Mouse (Mus musculus) spleen, postnatal 4 days (tissue): ENCODE results near the gene A630001G21Rik.

Source experiments
- DNase-seq, 2 experiments: peaks; one replicate each; pipeline ENCODE4 v3.0.0; 2022; ENCODE audit warnings: low spot score in 2 of 2

Gene A630001G21Rik

DNA sequence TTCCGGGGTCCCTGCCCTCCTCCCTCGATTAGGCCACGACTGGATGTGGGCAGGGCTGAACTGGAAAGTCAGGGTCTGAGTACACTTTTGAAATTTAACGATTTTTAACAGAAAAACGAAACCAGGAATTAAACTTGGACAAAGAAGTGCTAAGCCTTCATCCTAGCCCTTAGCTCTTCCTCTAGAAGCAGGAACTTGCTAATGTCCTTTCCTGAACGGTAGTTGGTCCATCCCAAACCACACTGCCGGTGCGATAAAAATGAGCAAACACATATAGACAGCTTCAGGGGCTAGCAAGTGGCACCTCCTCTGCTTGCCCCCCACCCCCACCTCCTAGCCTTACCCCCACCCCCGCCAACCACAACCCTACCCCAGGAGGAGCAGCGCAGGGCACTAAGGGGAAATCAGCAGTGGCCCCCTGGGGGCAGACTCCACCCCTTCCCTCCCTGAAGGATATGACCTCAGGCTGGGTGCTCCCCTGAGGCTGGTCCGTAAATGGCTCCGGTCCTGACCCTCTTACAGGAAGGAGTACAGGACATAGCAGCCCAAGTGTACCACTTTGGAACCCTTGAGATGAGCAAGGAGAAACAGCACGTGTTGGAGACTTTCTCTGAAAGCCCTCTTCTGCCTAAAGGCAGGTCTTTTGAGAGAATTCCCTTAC lies 42.9 kb downstream of the A630001G21Rik start:
- peak; percentile 76 to 80 for DNase-seq

DNA sequence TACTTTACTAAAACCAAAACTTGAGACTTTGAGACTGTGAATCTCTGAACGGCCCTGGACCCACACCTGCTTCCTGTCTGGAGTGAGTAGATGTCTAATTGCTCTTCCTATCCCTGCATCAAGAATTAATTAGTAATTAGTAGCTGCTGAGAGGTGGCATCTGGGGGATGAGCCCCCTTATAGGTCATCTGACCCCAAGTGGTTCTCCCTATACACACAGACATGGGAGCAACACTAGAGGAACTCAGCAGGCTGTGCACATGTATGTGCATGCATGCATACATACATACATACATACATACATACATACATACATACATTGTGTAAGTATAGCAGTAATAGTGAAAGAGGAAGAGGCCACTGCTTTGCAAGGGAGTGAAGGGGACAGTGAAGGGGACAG lies 43.9 kb downstream of the A630001G21Rik start:
- no peak for DNase-seq

DNA sequence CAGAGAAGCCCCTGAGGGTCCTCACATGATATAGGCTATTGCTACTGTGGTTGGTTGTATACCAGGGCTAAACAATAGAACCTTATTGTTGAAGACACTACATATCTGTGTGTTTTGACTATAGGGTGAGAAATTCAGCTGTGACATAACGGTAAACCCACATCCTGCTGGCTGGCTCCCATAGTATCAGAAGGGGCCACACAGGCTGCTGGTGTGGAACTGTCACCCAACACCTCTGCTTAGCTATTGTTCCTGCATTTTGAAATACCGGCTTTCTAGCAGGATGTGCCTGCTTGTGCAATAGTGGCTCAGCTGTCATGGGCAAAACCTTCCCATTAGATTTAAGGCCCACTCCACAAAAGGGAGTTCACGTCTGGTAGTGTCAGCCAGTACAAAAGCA lies 45.9 kb downstream of the A630001G21Rik start:
- DNase-seq, result no peak

DNA sequence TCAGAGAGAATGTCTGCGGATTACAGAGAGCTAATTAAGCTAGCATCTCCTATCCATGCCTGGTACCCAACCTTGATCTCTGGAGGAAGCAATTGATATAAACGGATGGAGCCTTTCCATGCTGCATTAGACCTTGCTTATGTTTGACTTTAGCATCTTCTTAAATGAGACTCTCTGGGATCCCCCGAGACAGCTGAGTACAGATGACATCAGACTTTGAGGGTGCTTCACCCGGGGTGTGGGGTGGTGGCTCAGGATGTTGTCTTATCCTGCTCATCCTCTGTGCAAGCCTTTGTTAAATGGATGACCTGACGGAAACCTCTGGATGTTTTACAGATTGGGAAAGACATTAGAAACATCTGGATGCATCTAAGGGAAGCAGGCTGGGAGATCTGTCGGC lies 48.0 kb downstream of the A630001G21Rik start:
- no peak for DNase-seq

DNA sequence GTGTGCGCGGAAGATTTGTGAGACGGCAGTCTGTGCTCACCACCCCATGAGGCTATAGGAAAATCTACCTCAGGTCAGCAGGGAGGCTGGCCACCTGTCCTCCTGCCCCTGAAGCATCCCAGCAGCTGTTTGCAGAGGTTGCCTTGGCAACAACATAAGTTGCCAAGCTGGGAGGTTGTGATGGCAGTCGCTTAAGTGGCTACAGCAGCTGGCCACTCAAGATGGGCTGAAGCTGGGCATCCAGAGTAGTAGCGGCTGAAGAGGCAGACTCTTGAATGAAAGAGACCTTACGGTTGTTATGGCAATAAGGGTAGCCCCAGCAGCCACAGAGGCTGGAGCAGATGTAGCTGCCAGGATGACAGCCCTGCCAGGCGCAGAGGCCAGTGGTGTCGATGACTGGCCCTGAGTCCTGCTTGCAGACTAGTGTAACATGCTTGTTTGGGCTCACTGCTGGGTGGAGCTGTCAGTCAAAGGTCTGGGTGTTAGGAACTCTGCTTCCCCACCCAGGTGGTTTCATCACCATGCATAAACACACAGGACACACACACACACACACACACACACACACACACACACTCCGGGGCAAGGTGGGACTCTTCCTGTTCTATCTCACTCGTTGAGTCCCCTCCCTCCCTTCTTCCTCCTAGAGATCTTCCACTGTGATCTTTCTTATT lies 58.1 kb downstream of the A630001G21Rik start:
- no peak for DNase-seq

DNA sequence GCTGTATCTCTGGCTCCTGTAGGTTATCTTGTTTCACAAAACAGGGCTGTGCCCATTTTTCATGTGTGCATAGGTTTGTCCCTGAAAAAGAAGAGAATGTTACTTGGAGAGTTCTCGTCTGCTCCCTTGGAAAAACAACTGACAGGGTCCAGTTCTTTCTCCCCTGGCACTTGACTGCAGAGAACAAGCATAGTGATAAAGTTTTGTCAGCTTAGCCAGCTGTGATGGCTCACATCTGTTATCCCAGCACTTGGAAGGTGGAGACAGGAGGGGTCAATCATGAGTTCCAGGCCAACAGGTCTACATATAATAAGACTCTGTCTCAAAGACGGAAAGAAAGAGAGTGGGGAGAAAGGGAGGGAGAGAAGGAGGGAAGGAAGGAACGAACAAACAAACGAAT lies 59.4 kb downstream of the A630001G21Rik start:
- no peak for DNase-seq

DNA sequence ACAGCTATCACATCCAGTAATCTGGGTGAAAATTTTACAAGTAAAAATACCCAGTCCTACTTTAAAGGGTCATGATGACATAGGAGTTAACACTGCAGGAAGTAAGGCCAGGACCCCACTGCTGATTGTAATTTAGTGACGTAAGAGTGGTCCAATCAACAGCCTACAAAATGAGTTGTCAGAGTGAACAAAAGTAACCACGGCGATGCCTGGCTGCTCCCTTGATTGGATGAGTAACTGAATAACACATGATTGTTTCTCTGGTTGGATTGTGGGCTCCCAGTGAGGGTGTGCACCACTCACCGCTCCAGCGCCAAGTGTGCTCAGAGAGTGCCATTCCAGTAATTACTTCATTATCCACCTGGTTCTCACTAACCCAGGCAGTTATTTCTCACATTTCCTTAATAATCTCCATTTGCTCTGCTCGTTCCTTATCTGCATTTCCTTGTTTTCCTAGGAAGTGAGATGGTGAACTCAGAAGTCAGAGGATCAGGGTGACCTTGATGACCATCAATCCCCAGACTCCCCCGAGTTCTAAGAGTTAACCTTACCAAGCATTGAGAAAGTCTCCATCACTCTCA lies 61.9 kb downstream of the A630001G21Rik start:
- DNase-seq, result no peak

DNA sequence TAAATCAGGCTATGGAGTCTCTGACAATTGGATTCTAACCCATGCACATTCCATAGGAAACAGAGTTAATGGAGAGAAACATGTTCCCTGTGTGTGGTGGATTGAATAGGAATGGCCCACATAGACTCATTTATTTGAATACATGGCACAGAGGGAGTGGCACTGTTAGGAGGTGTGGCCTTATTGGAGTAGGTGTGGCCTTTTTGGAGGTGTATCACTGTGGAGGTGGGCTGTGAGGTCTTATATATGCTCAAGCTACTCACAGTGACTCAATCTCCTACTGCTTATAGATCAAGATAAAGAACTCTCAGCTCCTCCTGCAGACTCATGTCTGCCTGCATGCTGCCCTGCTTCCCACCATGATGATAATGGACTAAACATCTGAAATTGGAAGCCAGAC lies 63.9 kb downstream of the A630001G21Rik start:
- no peak for DNase-seq

DNA sequence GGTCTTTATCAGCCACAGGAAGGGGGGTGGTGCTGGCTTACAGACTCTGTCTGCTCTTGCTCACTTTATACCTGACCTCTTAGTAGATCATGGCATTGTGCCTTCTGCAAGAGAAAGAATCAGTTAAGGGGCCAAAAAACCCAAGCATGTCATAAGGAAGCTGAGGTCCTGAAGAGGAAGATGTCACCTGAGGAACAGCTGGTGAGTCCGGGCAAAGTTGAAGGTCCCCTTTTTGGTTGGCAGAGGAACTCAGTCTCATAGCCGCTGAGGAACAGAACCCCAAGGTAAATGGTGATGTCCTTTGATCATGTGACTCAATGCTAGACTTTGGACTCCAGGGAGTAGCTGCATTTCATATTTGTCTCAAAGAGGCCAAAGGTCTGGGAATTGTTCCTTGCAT lies 71.7 kb downstream of the A630001G21Rik start:
- DNase-seq, result no peak

DNA sequence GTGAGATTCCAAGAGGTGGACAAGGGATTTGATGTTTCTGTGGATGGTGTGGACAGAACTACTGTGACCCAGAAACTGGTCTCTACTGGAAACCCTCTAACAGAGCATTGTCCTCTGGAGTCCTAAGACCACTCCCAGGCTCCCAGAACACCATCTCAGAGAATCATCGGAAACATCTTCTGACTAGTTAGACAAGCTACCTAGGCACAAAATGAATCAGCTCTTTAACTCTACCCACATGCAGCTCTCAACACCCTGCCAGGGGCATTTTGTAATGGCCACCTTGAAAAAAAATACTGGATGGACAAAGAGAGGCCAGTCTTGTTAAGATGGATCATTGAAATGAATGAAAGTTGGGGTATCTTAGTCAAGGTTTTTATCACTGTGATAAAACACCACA lies 72.9 kb downstream of the A630001G21Rik start:
- no peak for DNase-seq

DNA sequence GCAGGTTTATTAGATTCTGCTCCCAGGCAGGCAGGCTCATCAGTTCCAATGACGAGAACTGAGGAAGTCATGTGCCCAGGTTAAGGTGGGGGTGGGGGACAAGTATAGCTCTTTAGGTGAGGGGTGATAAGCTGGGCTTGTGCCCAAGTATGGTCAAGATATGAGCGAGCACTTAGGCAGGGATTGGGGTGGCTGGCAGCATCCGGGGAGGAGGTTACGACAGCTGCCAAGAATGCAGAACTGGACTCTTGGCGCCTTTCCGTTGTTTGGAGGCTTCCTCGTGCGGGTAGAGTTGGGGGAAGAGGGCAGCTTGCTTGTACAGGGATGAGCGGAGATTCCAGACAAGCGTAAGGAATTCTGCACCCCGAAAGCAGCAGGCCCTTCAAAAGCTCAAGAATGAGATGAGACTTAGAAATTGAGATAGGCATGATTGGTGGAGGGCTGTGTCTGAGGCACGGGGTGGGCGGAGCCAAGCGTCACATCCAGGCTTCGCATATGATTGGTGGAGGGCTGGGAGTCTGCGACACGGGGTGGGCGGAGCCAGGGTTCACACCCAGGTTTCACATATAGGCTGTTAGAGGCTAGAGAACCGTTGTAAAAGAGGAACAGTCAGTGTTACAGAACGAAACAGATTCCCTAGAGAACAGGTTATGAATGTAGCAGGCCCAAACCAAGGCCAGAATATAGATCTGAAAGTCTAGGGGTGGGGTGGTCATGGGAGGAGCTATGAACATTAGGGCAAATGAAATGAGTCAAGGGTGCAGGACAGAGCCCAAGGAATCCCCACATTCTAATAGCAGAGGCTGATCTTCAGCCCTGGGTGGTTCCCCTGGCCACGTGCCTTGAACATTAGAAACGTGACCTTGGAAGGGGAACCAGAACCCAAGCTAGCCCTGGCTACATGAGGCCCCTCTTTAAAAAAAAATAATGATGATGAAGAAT lies 74.9 kb downstream of the A630001G21Rik start:
- peak; percentile 92 to 93 for DNase-seq

DNA sequence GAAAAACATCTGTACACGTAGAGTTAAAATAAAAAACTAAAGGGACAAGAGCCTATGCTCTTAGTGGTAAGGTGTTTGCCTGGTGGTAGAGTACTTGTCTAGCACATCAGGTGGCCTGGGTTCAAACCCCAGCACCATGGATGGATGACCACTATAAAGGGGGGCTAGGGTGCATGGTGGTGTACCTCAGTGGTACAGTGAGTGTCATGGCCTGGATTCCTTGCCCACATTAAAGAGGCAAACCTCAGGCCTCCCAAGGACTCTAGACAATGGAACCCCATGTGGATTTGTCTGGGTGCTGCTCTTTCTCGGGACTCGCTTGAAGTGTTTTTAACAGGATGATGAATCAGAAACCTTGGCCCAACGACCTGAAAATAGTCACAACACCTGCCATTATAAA lies 75.9 kb downstream of the A630001G21Rik start:
- DNase-seq, result peak in 1 of 2 experiments; percentile 56

DNA sequence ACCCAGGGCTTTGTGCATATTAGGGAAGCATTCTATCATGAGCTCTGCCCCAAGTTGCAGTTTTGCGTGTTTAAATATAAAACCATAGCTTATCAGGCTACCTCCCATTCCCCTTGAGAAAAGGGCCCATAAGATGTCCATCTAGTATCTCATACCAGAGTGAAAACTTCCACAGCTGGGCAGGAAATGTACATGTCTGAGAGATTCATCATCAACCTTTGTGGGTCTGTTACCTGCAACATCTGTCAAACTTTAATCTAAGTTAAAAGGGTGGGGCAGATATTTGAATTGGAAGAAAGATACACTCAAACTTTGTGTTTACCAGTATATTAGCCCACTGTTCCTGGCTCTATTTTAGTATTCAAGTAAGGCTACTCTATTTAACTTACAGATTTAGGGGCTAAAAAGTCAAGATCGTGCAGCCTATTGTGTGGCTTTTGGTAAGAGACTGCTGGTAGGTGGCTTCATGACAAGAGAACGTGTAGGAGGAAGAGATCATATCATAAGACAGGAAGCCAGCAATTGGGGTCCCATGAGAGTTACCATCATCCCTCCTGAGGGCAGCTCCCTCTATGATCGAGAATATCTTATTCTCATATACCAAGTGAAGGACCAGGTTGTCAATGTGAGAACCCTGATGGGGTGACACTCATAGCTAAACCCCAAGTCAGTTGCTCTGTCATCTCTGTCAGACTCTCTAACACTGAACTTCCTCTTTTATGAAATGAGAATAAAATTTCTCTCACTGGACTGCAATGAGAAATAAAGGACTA lies 80.5 kb downstream of the A630001G21Rik start:
- DNase-seq, result peak in 1 of 2 experiments; percentile 39

DNA sequence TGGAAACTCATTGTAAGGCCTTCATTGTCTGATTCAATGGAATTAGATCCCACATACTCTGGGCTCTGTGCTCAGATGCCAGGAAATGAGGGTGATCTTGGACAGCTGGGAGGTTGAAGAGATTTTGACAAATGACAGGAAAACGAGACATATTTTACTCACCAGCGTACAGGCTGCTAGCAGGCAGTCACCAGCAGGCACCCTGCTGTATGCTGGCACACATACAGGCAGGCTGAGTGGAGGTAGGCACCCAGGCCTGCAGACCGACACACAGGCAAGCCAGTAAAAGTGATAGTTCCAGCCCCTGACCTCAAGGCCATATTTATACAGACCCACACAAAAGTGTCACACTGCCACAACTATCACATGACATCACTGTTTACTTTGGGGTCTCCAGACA lies 82.8 kb downstream of the A630001G21Rik start:
- DNase-seq, result peak in 1 of 2 experiments; percentile 43

DNA sequence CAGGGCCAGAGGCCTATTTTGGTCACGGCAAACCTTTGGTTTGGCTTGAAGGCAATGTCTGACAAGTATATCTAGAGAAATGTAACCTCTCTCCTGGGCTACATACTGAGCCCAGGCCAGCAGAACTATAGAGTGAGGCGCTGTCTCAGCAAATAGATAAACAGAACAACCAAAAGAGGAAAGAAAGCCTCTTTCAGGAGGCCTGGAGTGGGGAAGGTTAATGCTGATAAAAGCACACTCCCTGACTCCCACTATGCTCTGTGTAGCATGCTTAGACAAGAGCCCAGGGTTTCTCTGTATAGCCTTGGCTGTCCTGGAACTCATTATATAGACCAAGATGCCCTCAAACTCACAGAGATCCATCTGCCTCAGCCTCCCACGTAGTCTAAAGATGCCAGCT lies 85.2 kb downstream of the A630001G21Rik start:
- DNase-seq, result peak in 1 of 2 experiments; percentile 33

DNA sequence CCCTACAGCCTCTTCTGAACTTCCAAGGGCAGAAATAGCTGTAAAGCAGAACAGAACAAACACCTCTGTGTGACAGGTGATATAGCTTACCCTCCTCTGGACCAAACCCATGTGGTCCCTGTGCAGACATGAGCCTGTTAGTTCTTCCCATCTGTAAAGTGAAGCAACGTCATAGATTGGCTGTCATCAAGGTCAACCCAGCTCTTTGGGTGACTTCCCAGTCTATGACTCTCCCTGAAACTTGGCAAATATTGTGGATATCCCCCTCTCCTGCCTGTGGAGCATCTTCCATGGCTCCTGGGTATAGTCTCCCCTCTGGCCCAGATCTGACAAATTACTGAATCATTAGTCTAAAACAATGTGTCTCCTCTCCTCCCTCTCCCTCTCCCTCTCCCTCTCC lies 86.2 kb downstream of the A630001G21Rik start:
- peak in 1 of 2 experiments; percentile 39 for DNase-seq

DNA sequence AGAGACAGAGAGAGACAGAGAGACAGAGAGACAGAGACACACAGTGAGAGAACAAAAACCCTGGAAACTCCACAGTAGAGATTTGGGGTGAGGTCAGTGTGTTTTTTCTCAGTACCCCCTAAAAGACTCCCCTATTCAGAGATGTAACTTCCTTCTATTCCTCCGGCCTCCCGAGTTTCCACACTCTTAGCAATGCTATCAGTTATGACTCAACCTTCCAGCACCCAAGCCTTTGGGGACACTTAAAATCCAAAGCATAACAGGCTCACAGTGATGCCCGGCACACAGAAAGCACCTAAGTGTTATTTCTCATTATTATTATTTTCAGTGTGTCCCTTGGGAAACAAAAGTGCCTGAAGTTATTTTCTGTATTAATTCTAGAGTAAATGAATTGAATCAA lies 87.9 kb downstream of the A630001G21Rik start:
- DNase-seq, result peak in 1 of 2 experiments; percentile 25

DNA sequence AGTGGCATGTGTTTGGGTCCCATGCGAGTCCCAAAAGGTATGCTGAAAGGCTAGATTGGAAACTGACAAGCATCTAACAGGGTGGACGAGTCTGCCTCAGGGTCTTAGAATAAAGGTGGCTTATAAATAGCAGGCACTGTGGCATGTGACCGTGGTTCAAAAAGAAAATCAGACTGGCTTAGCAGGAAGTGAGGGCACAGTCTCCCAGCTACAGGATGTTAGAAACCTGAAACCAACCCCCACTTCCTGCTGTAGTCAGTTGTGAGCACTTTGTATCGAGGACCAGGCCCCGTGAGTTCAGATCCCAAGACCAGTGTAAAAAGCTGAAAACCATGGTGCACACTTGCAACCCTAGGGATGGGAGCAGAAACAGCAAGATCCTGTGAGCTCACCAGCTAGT lies 91.1 kb downstream of the A630001G21Rik start:
- peak in 1 of 2 experiments; percentile 22 for DNase-seq

DNA sequence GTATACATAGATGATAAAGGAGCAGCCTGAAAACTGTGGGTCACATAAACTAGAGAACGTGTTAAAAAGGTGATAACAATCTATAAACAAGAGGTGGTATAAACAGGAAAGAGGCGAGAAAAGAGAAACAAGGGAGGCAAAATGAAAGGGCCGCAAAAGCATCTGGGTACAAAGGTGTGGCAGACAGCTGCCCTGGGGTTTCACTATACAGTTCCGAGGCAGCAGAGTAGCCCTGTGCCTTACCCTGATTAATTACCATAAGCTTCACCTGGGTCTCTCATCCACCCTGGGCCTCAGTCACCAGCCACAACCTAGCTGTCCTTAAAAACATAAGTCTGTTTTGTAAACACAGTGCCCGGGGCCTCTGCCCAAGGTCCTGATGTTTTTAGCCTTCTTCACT lies 91.8 kb downstream of the A630001G21Rik start:
- no peak for DNase-seq

DNA sequence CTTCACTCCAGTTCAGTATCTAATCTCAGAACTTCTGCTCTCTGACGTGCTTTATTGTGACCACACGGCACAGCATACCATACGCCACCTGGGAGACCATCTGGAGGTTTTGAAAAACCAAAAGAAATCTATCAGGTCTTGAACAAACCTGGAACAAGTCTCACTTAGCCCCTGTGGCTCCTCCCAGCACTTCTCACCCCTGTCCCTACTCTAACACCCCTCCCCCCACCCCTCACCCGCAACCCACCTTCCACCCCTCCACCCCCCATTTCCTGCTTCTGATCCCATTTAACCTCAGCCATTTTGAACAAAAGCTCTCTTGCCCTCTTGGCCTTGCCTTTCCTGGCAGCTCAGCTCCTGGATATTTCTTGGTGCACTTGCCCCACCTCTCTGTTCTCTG lies 98.2 kb downstream of the A630001G21Rik start:
- no peak for DNase-seq
